Mouse (Mus musculus) lung, embryonic 14.5 days (tissue): ENCODE results near the gene Fam3c. TPM values are rescaled to one million over a fixed set of nuclear protein-coding genes. Genes with fewer than 3 reads are reported as not detected.
A peak's percentile ranks its signal among the peaks of the same experiment; 100 is the strongest.

Experiments used
- ATAC-seq: fragments of 200-750 bp; cut with Nextera tagmentation; 2 replicates; pipeline ENCODE4 v1.8.0; 2017; ENCODE audit warnings: mild to moderate bottlenecking, moderate TSS enrichment, moderate library complexity; ENCODE audit not compliant: insufficient read depth
- DNase-seq: peaks from one replicate; pipeline ENCODE4 v3.0.0-alpha.2; 2015
- H3K27ac ChIP-seq: fragments of 300-500 bp; sonication (generic); 2 replicates; pipeline ENCODE4 v1.5.1; 2014; ENCODE audit warnings: low read depth, mild to moderate bottlenecking, moderate library complexity
- H3K27me3 ChIP-seq: fragments of 300-500 bp; sonication (generic); 2 replicates; pipeline ENCODE4 v1.6.1; 2014; ENCODE audit warnings: low read length, control low read depth; ENCODE audit not compliant: insufficient read depth
- H3K36me3 ChIP-seq: fragments of 300-500 bp; sonication (generic); 2 replicates; pipeline ENCODE4 v1.6.1; 2014; ENCODE audit warnings: control low read depth; ENCODE audit not compliant: insufficient read depth
- H3K4me1 ChIP-seq: fragments of 300-500 bp; sonication (generic); 2 replicates; pipeline ENCODE4 v1.6.1; 2014; ENCODE audit warnings: antibody characterized with exemption, control low read depth; ENCODE audit not compliant: insufficient read depth
- H3K4me2 ChIP-seq: fragments of 300-500 bp; sonication (generic); 2 replicates; pipeline ENCODE4 v1.6.1; 2014; ENCODE audit warnings: mild to moderate bottlenecking
- H3K4me3 ChIP-seq: fragments of 300-500 bp; sonication (generic); 2 replicates; pipeline ENCODE4 v1.5.1; 2014; ENCODE audit warnings: low read depth, low read length
- H3K9ac ChIP-seq: fragments of 300-500 bp; sonication (generic); 2 replicates; pipeline ENCODE4 v1.6.1; 2014
- H3K9me3 ChIP-seq: fragments of 300-500 bp; sonication (generic); 2 replicates; pipeline ENCODE4 v1.6.1; 2016; ENCODE audit warnings: low read depth, low read length, control low read depth
- CTCF ChIP-seq: IDR thresholded peaks from 2 replicates; pipeline ENCODE4 v1.5.1; 2016; ENCODE audit warnings: antibody characterized with exemption, low read depth
- WGBS: fragments of 180-500 bp; shearing (Covaris S2); extraction: QIAGEN DNeasy Blood & Tissue Kit; methylation state at CpG from one replicate; pipeline ENCODE4 v1.1.7; 2014; 5-methylcytosine and 5-hydroxymethylcytosine counted together
- polyA plus RNA-seq: library from polyadenylated mRNA; unstranded; fragments of >200 nt; fragmentation: Nextera tagmentation; extraction: Ambion mirVana; gene quantifications from 2 replicates; pipeline ENCODE4 v1.2.1, GENCODE M21; 2014

Fam3c gene
- polyA plus RNA-seq, 1 experiment from 2014 or later: 82.2 TPM

GRCm38 (mm10) chr6:22395207-22395606, 39.2 kb upstream of the Fam3c start:
- Histone ChIP-seq H3K9ac (no peak overlapping the region), H3K27me3 (no peaks in the 10 kb centered on the region), H3K4me2 (no peak overlapping the region), H3K9me3 (no peaks in the 10 kb centered on the region), H3K4me1 (no peaks in the 10 kb centered on the region), H3K36me3 (no peaks in the 10 kb centered on the region), H3K27ac (no peak overlapping the region), H3K4me3 (no peak overlapping the region)
- 26% methylated on average over 3 of the region's 3 CpGs for WGBS
- ATAC-seq (no peak), DNase-seq (no peak)
- TF ChIP-seq CTCF: no peak

- no peak overlapping the region for H3K4me3 ChIP-seq
- no peaks in the 10 kb centered on the region for H3K9me3 ChIP-seq
- no peaks in the 10 kb centered on the region for H3K27me3 ChIP-seq
- no peaks in the 10 kb centered on the region for H3K4me1 ChIP-seq
- peak; percentile 19 for DNase-seq
- H3K36me3 ChIP-seq: no peaks in the 10 kb centered on the region
- no peak for TF ChIP-seq CTCF
- ATAC-seq: no peak
- no peak overlapping the region for H3K27ac ChIP-seq
- no peak overlapping the region for H3K4me2 ChIP-seq
- WGBS: 64% methylated on average over 13 of the region's 13 CpGs
- H3K9ac ChIP-seq: no peak overlapping the region
Observed at GRCm38 (mm10) chr6:22390654-22391365, 34.8 kb upstream of the Fam3c start.

GRCm38 (mm10) chr6:22385254-22385870, 29.3 kb upstream of the Fam3c start:
- Histone ChIP-seq H3K4me1 (no peaks in the 10 kb centered on the region), H3K9me3 (no peaks in the 10 kb centered on the region), H3K27me3 (no peaks in the 10 kb centered on the region), H3K4me2 (no peak overlapping the region), H3K9ac (no peak overlapping the region), H3K27ac (no peak overlapping the region), H3K36me3 (no peaks in the 10 kb centered on the region), H3K4me3 (no peak overlapping the region)
- no peak for TF ChIP-seq CTCF
- 90% methylated on average over 5 of the region's 5 CpGs for WGBS
- no peak for DNase-seq
- no peak for ATAC-seq

GRCm38 (mm10) chr6:22380269-22380668, 24.2 kb upstream of the Fam3c start:
- no peaks in the 10 kb centered on the region for H3K36me3 ChIP-seq
- no peak for TF ChIP-seq CTCF
- H3K4me2 ChIP-seq: no peak overlapping the region
- 70% methylated on average over 3 of the region's 3 CpGs for WGBS
- no peak overlapping the region for H3K9ac ChIP-seq
- DNase-seq (no peak), ATAC-seq (peak; percentile 28; the same call in 1 of the 2 replicates)
- no peaks in the 10 kb centered on the region for H3K27me3 ChIP-seq
- H3K4me1 ChIP-seq: no peaks in the 10 kb centered on the region
- no peak overlapping the region for H3K27ac ChIP-seq
- H3K4me3 ChIP-seq: no peak overlapping the region
- H3K9me3 ChIP-seq: no peaks in the 10 kb centered on the region

- no peak overlapping the region for H3K4me2 ChIP-seq
- H3K36me3 ChIP-seq: no peaks in the 10 kb centered on the region
- H3K9ac ChIP-seq: no peak overlapping the region
- DNase-seq: no peak
- no peaks in the 10 kb centered on the region for H3K9me3 ChIP-seq
- no peak overlapping the region for H3K27ac ChIP-seq
- no peak; the same call in 1 of the 2 replicates for ATAC-seq
- H3K4me3 ChIP-seq: no peak overlapping the region
- H3K4me1 ChIP-seq: no peaks in the 10 kb centered on the region
- WGBS: 93% methylated on average over 1 of the region's 1 CpGs
- H3K27me3 ChIP-seq: no peaks in the 10 kb centered on the region
- TF ChIP-seq CTCF: no peak
Observed at GRCm38 (mm10) chr6:22379831-22380230, 23.8 kb upstream of the Fam3c start.

GRCm38 (mm10) chr6:22378462-22378861, 22.4 kb upstream of the Fam3c start:
- Histone ChIP-seq H3K4me2 (no peak overlapping the region), H3K27ac (no peak overlapping the region), H3K4me3 (no peak overlapping the region), H3K9ac (no peak overlapping the region), H3K4me1 (no peaks in the 10 kb centered on the region), H3K9me3 (no peaks in the 10 kb centered on the region), H3K27me3 (no peaks in the 10 kb centered on the region), H3K36me3 (no peaks in the 10 kb centered on the region)
- DNase-seq: no peak
- TF ChIP-seq CTCF: no peak
- ATAC-seq: peak; percentile 17; the same call in 1 of the 2 replicates
- 38% methylated on average over 5 of the region's 5 CpGs for WGBS

GRCm38 (mm10) chr6:22374791-22375190, 18.7 kb upstream of the Fam3c start:
- Histone ChIP-seq H3K9me3 (no peaks in the 10 kb centered on the region), H3K36me3 (no peaks in the 10 kb centered on the region), H3K4me2 (no peak overlapping the region), H3K4me3 (no peak overlapping the region), H3K27me3 (no peaks in the 10 kb centered on the region), H3K9ac (no peak overlapping the region), H3K27ac (no peak overlapping the region), H3K4me1 (no peaks in the 10 kb centered on the region)
- DNase-seq (no peak), ATAC-seq (no peak)
- no peak for TF ChIP-seq CTCF
- 79% methylated on average over 3 of the region's 3 CpGs for WGBS
